Mouse (Mus musculus) CD4-positive, CD25-positive, alpha-beta regulatory T cell, adult 4 months (primary cell): ENCODE data around the gene Acsl1. TPM values are rescaled to one million over a fixed set of nuclear protein-coding genes. Genes with fewer than 3 reads are reported as not detected.
"Not testable (repeated sequence)": the region's sequence is repeated elsewhere in the genome, so short reads cannot be mapped to it uniquely, and the experiment has no call there.

Source experiments
- ATAC-seq: one replicate; pipeline ENCODE4 v1.8.0; 2017
- polyA plus RNA-seq, 2 experiments: library from polyadenylated mRNA; unstranded; fragments of 100-300 nt; shearing (Covaris generic); gene quantifications; one replicate each; pipeline ENCODE4 v1.2.1; 2017

The Acsl1 gene
- polyA plus RNA-seq, 2 experiments from 2014 or later: 10.3 to 13.8 TPM

GRCm38 (mm10) chr8:46566914-46567529, 96.2 kb downstream of the Acsl1 start:
- ATAC-seq: no peak

DNA sequence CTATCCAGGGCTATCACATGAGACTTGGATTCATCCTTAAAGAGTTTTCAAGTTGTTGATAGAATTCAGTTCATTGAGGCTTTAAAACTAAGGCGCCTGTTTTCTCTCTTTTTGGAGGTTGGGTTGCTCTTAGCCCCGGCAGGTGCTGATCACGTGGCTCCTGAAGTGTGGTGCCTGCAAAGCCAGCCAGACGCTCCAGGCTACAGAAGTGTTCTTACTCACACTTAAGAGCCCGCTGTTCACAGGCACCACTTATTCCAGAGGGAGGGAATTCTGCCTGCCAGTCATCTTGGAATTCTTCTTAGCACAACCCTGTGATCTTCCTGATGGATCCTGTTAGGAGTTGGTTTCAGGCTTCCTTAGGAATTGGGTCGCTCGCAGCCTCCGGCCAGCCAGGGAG, 97.1 kb downstream of the Acsl1 start:
- no peak for ATAC-seq

DNA sequence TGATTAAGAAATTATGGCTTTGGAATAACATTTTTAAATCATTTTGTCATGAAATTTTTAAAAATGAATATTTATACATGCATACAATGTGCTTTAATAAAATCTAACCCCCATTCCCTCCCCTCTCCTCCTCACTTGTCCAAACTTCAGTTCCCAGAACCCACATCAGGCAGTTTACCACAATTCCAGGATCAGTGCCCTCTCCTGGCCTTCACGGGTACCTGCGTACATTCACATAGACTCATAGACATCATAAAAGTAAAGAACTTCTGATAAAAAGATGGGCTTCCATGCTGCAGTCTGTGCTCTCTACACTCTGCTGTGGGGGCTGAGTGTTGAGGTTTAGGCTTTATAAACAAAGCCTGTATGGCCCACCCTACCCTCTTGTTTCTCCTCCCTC, 98.1 kb downstream of the Acsl1 start:
- ATAC-seq: no peak

- ATAC-seq: no peak
Observed at GRCm38 (mm10) chr8:46569659-46570441, 99.0 kb downstream of the Acsl1 start.

DNA sequence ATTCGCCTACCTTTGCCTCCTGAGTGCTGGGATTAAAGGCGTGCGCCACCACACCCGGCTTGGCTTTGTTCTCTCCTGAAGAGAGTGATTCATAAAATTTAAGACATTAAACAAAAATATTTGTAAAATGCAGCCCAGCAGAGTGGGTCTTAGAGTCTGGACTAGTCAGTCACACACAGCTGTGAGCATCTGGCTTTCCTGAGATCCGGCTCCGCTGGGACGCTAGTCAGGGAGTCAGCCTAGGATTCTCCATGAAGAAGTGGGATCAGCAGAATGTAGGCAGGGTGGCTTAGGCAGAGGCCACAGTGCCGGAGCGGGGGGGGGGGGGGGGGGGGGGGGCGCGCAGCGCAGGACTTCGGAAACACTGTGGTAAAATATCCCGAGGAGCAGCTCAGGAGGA, 99.8 kb downstream of the Acsl1 start:
- ATAC-seq: no peak

DNA sequence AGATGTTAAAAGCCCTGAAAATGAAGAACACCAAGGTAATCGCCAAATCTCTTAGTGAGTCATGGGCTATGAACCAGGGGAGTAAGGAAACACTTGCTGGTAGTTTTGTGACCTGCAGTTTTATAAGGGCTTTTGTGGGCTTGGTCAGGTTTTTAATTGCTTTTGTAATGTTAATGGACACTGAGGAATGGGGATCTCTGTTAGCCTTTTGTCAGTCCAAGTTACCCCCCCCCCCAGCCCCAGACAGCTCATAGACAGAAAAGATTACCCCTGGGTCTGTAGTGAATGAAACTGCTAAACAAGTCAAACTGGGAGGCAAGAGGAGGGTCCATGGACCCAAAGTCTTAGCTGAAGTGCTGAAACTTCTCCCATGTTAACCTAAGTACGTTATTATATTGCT, 102.6 kb downstream of the Acsl1 start:
- no peak for ATAC-seq

- no peak for ATAC-seq
Observed at GRCm38 (mm10) chr8:46573964-46574363, 103.1 kb downstream of the Acsl1 start.

- no peak for ATAC-seq
Observed at GRCm38 (mm10) chr8:46578794-46579193, 108.0 kb downstream of the Acsl1 start.

DNA sequence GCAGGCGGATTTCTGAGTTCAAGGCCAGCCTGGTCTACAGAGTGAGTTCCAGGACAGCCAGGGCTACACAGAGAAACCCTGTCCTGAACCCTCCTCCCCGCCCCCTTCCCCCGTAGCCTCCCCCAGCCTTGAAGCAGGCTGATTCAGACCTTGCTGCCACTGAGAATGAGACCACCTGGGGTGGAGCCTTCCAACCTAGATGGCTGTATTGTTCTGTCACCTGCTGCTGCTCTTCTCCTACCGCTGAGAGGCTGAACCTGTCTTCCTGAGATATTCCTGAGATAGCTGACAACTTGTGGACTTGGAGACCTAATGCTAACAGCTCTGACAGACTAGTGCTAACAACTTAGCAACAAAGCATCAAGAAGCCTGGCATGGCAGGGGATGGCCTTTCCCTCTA, 113.5 kb downstream of the Acsl1 start:
- not testable (repeated sequence) for ATAC-seq

DNA sequence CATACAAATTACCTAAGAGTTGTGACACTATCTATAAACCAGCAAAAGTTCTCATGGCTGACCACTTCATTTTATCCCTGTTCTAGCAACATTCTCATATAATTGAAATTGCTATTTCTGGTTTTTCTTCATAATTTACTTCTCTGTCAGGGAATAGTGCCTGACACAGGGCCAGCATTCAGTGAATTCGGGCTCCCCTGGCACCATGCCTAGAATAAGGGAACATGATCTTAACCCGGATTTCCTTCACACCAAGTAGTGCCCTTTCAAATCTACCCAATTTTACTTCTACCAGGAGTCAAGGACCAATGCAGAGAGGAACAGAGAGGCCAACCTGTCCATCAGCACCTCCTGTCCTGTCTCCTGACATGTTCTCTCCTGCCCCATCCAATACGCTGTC, 114.7 kb downstream of the Acsl1 start:
- no peak for ATAC-seq

Other genes starting within 250 kb of the Acsl1 start
- not detected for gene Helt, start 176.4 kb upstream of the Acsl1 start, polyA plus RNA-seq
- gene Cenpu, start 81.0 kb downstream of the Acsl1 start, polyA plus RNA-seq: 1 to 10 TPM; 6.1 to 8.2 TPM
- gene Primpol, start 146.2 kb downstream of the Acsl1 start, polyA plus RNA-seq: 10 to 100 TPM; 38.8 to 42.9 TPM
- gene Casp3, start 146.3 kb downstream of the Acsl1 start, polyA plus RNA-seq: 10 to 100 TPM; 50.3 to 69.1 TPM